Mouse (Mus musculus): Measurements from ENCODE around the gene Rtn4r.

- no peak for TF ChIP-seq CTCF (IDR thresholded peaks at IDR 0.05; ENCODE audit: low read depth)
- peak; percentile 74; the same call in 1 of the 2 replicates for TF ChIP-seq EP300 (IDR thresholded peaks at IDR 0.05; ENCODE audit: low read depth)
These were observed 44.1 kb upstream of the Rtn4r start for GRCm38 (mm10) chr16:18083231-18083951.
